Mouse (Mus musculus) urinary bladder, adult 18-20 months (tissue): Measurements from ENCODE around the gene 1700012B07Rik.

ENCODE experiments used
- DNase-seq, 2 experiments: peaks; one replicate each; pipeline ENCODE4 v3.0.0; 2022; ENCODE audit warnings: low spot score in 2 of 2, mixed read lengths in 2 of 2

Gene 1700012B07Rik

GRCm38 (mm10) chr11:109754105-109754602 lies 73.7 kb downstream of the 1700012B07Rik start:
- DNase-seq = no peak

- no peak for DNase-seq
Measured at GRCm38 (mm10) chr11:109751636-109752603, 75.9 kb downstream of the 1700012B07Rik start.

GRCm38 (mm10) chr11:109745210-109745609 lies 82.6 kb downstream of the 1700012B07Rik start:
- DNase-seq = no peak

GRCm38 (mm10) chr11:109737967-109738366 lies 89.9 kb downstream of the 1700012B07Rik start:
- no peak for DNase-seq
